Mouse (Mus musculus) lung, postnatal 0 days (tissue): ENCODE results near the gene Shoc2.

Experiments
- CTCF ChIP-seq: IDR thresholded peaks from 2 replicates; pipeline ENCODE4 v1.5.1; 2016; ENCODE audit warnings: antibody characterized with exemption, mild to moderate bottlenecking
- EP300 ChIP-seq: IDR thresholded peaks from 2 replicates; pipeline ENCODE4 v1.6.1; 2016; ENCODE audit warnings: antibody characterized with exemption, mild to moderate bottlenecking, control low read depth

DNA sequence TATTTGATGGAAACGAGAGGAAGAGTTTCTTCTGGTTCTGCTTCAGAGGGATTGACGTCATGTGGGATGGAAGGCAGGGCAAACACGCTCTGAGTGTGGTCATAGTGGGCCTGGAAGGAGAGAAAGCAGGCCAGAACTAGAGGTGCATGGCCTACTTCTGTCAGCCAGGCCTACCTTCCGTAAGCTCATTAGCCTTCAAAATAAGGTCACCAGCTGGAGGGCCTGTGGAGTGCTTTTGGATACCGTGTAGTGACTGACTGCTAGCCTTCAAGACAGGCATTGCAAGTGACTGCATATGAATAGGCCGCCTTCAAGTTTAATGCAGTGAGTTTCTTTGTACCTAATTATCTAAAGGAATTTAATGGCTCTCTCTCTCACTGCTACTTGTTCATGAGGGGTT is 91.0 kb downstream of the Shoc2 start:
- no peak for TF ChIP-seq CTCF
- TF ChIP-seq EP300, result no peak
